Mouse (Mus musculus) B cell, adult 2 months (primary cell): Measurements from ENCODE around the gene Matn4.

ENCODE experiments used
- DNase-seq, 2 experiments: peaks; one replicate each; pipeline ENCODE4 v3.0.0; 2022

Gene Matn4

DNA sequence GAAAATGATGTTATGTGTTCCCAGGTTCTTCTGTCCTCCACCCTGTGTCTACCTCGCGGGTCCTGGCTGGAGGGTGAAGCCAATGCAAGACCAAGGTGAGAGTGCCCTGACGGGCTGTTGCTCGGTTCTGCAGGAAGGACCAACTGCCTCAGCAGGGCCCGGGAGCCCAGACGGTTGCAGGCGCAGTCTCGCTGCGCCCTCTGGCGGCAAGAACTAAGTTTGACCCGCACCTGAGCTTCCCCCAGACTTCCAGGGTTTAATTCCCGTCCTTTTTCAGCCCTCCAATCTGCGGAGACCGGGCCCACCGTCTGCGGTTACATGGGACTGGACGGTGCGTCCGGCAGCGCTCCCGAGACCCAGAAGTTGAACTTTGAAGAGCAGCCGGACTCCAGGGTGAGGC is 2.7 kb upstream of the Matn4 start:
- DNase-seq = peak; percentile 72 to 78

DNA sequence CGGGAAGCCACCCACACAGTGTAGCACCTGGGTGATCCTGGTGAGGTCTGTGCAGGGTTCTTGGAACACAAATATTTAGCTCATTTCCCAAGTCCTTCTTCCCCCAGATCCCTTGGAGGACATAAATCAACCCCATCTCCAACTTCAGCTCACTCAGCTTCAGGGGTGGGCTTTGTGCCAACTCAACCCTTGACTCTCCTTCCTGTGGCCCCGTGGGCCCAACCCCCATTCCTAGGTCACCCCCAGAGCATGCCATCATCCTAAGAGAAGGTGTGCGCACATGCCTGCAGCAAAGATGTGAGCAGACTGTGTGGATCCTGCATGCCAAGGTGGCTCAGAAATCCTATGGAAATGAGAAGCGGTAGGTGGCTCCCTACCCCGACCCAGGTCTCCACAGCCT is 559 bp upstream of the Matn4 start:
- DNase-seq = no peak

GRCm38 (mm10) chr2:164404082-164404990 is 624 bp downstream of the Matn4 start:
- no peak for DNase-seq

DNA sequence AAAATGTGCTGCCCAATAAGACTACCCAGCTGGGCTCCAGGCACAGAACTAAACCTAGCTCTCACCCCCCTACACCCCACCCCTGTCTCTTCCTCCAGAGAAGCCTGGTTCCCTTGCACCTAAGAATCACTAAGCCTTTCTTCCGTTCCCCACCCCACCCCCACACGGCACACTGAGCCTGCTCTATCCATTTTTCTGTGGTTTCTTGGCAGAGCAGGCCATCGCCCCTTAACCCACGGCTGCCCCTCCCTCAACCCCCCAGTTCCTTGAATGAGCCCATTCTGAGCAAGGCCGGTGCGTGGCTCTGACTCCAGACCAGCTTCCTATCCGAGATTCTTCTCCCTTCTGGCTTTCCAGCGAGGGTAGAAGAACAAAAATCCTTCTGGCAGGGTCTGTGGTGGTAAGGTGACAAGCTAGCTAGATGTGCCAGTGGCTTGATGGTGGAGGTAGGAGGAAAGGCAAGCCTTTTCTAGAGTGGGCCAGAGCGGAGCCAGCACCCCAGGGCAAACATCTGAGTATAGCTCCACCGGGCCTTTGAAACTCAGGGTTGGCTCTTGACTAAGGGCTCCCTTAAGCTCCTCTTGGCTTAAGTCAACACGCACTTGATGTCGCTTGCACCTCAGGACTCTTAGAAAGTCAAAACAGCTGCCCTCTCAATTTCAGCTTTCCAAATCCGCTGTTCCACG is 1.4 kb downstream of the Matn4 start:
- DNase-seq = peak; percentile 35

DNA sequence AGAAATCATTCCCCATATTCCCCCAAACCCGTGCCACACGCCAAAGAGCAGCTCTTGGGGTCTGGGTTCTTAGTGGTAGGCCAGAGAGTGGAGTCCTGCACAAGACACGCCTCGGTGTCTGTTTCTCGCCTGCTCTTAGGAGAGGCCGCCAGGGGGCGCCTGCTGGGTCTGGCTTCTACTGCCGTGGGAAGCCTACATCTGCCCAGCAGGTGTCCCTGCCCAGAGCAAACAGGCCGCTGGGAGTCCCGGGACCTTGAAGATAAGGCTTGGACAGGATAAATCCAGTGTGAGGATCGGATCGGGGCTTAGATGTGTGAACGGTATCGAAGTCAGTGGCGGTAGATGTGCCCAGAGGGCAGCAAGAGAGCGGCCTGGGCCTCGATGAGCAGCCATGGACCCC is 2.1 kb downstream of the Matn4 start, which contains the start of gene Rbpjl:
Rbpjl (plus strand) TSS at position 236 of the 400 bp plus-strand sequence.
- DNase-seq = peak; percentile 90

GRCm38 (mm10) chr2:164396911-164397310 is 8.0 kb downstream of the Matn4 start:
- DNase-seq = no peak

DNA sequence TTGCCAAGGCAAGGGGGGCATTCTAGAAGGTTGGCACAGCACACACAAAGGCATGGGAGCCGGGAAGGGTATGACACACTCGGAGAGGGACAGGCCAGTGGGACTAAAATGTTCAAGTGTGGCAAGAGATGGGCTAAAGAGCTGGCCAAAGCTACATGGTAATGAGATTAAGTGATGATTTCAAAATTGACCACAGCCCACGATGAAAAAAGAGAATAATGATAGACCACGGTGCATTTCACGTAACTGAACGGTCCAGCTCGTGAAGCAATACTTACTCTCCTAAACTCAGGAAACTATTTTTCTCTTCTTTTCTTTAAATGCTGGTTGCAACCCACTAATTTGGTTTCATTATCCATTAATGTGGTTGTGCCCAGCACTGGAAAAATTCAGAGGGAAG is 8.9 kb downstream of the Matn4 start:
- no peak for DNase-seq

DNA sequence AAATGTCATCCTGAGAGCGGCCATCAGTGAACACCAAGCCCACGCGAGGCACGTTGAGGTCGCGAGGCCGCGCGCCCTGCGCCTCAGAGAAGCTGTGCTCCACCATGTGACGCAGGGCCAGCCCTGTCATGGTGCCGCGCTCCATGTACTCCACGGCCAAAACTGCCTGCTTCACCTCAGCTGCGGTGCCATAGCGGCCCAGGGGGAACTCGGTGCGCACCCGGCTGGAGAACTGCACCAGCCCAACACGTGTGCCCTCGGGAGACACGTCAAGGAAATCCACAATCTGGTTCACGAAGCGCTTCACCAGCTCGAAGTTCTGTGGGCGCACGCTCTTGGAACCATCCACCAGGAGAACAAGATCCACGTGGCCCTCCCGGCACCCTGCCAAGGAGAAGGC is 11.8 kb downstream of the Matn4 start:
- DNase-seq = no peak

DNA sequence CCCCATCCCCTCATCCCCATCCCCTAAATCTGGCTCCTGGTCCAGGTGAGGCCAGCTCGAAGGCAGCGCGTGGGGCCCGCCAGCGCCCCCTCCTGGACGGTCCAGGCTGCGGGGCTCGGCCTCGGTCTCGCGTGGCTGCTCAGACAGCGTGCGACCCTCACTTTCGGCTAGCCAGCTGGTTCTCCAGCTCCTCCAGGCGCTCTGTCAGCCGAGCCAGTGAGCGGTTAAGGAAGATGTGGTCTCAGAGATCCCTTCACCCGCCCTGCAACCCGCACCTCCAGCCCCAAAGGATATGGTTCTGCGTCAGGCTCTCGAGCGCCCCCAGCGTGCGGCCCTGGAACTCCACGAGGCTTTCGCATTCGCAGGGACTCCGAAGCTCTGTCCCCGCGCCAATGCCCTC is 15.5 kb downstream of the Matn4 start:
- DNase-seq = peak; percentile 92

DNA sequence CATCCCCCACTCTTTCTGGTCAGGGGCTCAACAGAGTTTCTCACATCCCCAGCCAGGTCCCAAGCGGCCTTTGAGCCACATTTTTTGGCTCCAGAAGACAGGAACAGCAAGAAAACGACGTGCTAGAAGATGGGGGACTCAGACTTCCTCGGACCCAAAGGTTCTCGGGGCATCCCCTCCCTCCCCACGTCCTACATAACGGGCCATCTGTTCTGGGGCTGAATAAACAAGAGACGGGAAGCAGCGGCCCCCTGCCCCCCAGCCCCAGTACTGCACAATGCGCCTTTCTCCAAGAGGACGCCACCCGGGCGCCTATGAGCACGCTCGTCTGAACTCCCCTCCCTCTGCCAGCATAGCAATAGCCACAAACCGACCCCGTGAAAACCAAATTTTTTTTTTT is 15.9 kb downstream of the Matn4 start, which contains the start of gene Slpi:
Slpi (minus strand) TSS at position 76 of the 400 bp plus-strand sequence.
- DNase-seq = no peak

DNA sequence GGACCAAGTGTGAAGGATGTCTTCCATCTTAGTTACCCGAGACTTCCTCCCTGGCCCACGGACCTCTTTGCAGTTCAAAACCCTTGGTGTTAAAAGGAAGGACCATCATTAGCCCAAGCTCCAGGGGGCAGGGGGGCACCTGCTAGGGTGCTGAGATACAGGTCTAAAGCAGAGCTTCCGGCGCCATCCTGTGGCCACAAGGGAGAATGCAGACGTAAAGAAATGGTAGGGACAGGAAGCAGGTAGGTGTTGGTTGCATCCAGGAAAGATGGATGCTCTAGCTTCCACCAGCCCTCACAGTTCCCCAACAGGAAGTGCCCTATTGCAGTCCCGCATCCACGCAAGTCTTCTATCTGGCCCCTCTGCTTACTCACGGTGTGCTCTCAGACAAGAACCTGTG is 18.0 kb downstream of the Matn4 start:
- DNase-seq = peak; percentile 80 to 83

- DNase-seq = no peak
These were observed 18.8 kb downstream of the Matn4 start for GRCm38 (mm10) chr2:164385927-164386763.

GRCm38 (mm10) chr2:164383656-164384399 is 21.1 kb downstream of the Matn4 start:
- no peak for DNase-seq

- DNase-seq = no peak
These were observed 22.0 kb downstream of the Matn4 start for GRCm38 (mm10) chr2:164382971-164383370.

DNA sequence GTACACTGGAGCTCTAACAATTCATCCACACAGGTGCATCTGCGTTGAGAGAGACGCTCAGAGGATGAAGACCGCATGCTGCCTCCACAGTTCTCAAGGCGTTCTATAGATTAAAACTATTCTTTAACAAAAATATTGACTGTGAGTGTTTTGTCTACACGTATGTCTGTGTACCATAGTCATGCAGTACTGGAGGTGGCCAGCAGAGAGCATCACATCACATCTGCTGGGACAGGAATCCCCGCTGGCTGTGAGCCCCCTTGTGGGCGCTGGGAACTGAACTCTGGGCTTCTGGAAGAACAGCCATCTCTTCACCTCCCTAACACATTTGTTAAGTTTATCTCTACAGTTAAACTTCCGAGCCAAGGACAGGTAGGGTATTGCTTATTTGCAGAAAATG is 23.2 kb downstream of the Matn4 start:
- peak; percentile 53 to 55 for DNase-seq

DNA sequence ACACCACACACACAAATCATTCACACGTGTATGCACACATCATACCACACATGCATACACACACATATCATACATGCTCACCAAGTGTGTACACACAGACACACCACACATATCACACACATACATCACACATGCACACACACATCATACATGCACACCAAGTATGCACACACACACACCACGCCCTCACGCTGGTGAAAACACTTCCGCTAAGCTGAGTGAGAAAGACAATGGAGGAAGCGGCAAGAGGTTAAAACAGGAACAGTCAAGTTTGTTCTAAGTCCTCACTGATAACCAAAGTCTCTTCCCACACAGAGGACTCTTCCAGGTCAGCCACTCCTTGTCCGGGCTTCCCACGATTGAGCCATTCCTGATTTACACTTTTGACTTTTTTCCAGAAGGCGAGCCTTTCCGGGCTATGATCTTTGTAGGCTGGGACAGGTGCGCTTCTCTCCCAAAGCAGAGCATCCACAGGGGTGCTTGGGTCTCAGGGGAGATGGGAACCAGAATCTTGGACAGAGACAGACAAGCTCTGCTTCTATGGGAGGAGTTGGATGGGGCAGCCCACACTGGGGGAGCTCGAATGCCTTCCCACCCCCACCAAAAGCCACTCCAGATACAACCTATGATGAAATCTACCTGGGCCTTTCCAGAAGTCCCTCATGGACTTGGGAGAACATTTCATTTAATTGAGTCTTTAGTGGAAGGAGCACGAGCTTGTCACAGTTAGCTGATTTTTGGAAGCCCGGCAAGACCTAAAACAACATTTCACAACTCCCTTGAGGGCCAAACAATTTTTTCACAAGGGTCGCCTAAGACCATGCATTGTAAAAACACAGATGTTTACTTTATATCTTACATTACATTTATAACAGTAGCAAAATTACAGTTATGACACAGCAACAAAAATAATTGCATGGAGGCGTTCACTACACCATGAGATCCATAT is 27.2 kb downstream of the Matn4 start:
- no peak for DNase-seq

DNA sequence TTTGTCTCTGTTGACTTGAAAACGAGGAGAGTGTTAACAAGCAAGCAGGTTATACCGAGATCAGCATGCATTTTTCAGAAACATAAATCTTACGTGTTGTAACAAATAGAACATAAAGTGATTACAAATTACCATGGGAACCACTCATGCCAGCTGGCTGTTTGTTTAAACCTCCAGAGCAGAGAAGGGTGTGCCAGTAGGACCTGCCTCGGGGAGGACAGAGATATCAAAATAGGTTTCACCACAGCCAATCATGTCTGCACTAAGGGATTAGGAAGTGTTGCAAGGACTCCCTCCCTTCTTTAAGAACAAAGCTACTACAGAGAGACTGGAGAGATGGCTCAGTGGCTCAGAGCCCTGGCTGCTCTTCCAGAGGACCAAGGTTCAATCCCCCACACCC is 31.8 kb downstream of the Matn4 start:
- DNase-seq = no peak

GRCm38 (mm10) chr2:164372408-164373053 is 32.4 kb downstream of the Matn4 start:
- no peak for DNase-seq

DNA sequence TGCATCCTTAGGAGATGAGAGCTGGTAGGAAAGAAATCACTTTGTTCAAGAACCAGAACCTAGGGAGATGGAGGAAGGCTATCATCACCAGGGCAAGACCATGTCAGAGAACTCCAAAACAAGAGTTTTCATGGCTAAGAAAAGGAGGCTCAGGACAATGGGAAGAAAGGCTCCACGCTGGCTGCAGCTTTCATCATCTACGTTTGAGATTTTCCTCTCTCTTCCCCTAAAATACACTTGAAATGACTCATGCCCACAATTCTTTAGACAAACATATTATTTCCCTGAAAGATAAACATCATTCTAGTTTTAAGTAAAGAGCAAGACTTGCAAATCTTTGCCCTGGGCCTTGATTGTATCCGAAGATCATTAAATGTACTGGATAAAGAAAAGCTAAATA is 33.6 kb downstream of the Matn4 start:
- DNase-seq = no peak

- no peak for DNase-seq
These were observed 36.3 kb downstream of the Matn4 start for GRCm38 (mm10) chr2:164368620-164369105.
